Mouse (Mus musculus) bone marrow, adult 2 months (tissue): ENCODE measurements around the gene Anks1b.

Experiments
- CTCF ChIP-seq: fragments of 200-500 bp; IDR thresholded peaks from 2 replicates; pipeline ENCODE4 v1.5.1; 2011; ENCODE audit warnings: low read length, control low read depth; ENCODE audit not compliant: control insufficient read depth, insufficient read depth
- POLR2A ChIP-seq: fragments of 200-500 bp; IDR thresholded peaks from 2 replicates; pipeline ENCODE4 v1.6.1; 2011; ENCODE audit warnings: low read depth, mild to moderate bottlenecking, control low read depth, low read length, borderline replicate concordance; ENCODE audit not compliant: control insufficient read depth

- no peak for TF ChIP-seq POLR2A
- no peak for TF ChIP-seq CTCF
Measured at GRCm38 (mm10) chr10:90831288-90831626, 957.9 kb downstream of the Anks1b start.
